Mouse (Mus musculus) large intestine, adult 2 months (tissue): ENCODE measurements around the gene Dhx30. TPM values are rescaled to one million over a fixed set of nuclear protein-coding genes. Genes with fewer than 3 reads are reported as not detected.
"Not testable (repeated sequence)": the region's sequence is repeated elsewhere in the genome, so short reads cannot be mapped to it uniquely, and the experiment has no call there.

Experiments
- DNase-seq: peaks from one replicate; pipeline ENCODE4 v3.0.0-alpha.2; 2012; ENCODE audit warnings: low read depth, low spot score
- WGBS: fragments of 180-500 bp; shearing (Covaris S2); methylation state at CpG from one replicate; pipeline ENCODE4 v1.1.7; 2018; 5-methylcytosine and 5-hydroxymethylcytosine counted together
- polyA plus RNA-seq: library from polyadenylated mRNA; depleted of rRNA; stranded (reverse); fragments of >200 nt; gene quantifications from 2 replicates; pipeline ENCODE4 v1.2.3, GENCODE M21; 2012; rRNA removed

Dhx30 gene
- 49.4 and 56.5 TPM in 2 replicates for polyA plus RNA-seq

DNA sequence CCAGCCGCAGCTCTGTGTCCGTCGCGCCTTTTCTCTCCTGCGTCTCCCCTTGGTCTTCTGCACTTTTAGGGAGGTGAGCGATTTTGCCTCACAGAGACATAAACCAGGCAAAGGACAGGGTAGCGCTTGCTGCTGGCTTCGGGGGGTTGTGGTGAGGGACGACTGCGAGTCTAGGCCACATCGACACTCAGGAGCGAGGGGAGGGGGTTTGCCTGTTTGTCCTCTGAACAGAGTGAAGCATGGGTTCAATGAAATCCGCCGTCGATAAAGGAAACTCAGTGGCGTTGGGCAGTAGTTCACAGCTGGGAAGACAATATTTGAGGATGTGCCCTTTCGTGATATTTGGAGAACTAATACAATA is at the start of gene Dhx30:
Dhx30 (minus strand) TSS at position 52 of the 361 bp plus-strand sequence.
- under 1% methylated on average over 17 of the region's 17 CpGs for WGBS
- no peak for DNase-seq

DNA sequence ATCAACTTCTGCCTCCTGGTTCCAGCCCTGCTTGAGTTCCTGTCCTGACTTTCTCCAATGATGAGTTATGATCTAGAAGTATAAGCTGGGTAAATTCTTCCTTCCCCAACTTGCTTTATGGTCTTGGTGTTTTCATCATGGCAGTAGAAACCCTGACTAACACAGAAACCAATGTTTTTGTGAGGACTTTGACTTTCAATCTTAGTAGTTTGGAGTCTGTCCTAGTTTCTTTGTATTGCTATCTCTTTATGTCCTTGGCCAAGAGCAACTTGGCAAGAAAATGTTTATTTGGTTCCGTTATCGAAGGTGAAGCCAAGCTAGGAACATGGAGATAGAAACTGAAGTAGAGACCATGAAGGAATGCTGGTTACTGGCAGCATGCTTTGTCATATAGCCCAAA is 45.4 kb upstream of the Dhx30 start:
- no peak for DNase-seq

GRCm38 (mm10) chr9:110162441-110162840 is 44.8 kb upstream of the Dhx30 start:
- no peak for DNase-seq
- WGBS = 79% methylated on average over 5 of the region's 5 CpGs

More for the DNA sequence above, 45.4 kb upstream of the Dhx30 start:
- WGBS = 67% methylated on average over 2 of the region's 2 CpGs

DNA sequence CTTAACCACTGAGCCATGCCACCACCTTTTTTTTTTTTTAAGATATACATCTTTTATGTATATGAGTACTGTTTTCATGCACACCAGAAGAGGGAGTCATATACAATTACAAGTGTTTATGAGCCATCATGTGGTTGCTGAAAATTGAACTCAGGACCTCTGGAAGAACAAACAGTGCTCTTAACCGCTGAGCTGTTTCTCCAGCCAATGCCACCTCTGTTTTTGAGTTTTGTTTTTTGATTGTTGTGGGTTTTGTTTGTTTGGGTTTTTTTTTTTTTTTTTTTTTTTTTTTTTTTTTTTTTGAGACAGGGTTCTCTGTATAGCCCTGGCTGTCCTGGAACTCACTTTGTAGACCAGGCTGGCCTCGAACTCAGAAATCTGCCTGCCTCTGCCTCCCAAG is 42.9 kb upstream of the Dhx30 start:
- 94% methylated on average over 2 of the region's 2 CpGs for WGBS
- not testable (repeated sequence) for DNase-seq

DNA sequence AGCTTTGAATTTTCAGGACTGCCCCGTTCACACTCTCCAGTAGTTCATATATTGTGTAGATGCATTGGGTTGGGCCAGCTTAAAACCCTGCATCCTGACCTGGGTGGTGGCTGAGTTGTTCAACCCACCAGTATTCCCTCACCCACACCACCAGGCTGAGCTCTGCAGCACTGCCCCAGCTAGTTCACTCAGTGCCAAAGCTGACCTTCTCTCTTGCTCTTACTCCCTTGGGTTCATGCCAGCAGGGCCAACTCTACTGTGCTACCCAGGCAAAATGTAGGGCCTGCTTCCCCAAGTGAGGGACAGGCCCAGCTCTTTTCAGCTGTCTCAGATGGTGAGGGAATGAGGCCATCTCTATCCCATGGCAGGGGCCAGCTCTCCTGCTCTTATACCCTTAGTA is 41.4 kb upstream of the Dhx30 start:
- WGBS = 91% methylated on average over 1 of the region's 1 CpGs

DNA sequence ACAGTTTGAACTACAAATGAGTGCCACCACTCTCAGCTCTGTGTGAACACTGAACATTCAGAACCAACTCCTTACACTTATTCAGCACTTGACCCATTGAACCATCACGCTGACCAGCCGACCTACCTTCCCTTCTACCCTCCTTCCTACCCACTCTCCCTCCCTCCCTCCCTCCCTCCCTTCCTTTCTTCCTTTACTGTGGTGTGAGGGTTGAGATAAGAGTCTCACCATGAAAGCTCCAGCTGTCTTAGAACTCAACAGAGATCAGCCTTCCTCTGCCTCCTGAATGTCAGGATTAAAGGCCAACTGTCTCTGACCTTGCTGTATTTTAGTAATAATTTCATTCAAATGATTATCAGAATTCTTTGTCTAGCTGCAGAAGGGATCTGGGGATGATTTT is 31.0 kb upstream of the Dhx30 start:
- 56% methylated on average over 2 of the region's 2 CpGs for WGBS
- no peak for DNase-seq

More for the DNA sequence above, 41.4 kb upstream of the Dhx30 start:
- no peak for DNase-seq

DNA sequence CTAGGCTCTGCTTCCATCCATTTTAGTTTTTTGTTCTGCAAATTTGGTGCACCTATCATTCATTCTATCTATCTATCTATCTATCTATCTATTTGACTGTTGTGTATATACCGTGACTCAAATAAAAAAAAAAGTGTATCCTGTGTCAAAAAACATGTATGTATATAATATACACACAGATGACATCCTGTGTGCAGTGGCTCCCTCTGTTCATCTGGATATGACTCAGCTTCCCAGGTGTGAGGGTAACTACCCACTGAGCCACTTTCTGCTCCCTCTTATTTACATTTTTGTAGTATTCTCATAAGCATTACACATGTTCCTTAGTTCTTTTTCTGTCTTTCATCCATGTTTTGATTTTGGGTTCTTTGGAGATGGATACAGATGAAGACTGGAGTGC is 24.5 kb upstream of the Dhx30 start:
- no peak for DNase-seq
- 90% methylated on average over 1 of the region's 1 CpGs for WGBS

DNA sequence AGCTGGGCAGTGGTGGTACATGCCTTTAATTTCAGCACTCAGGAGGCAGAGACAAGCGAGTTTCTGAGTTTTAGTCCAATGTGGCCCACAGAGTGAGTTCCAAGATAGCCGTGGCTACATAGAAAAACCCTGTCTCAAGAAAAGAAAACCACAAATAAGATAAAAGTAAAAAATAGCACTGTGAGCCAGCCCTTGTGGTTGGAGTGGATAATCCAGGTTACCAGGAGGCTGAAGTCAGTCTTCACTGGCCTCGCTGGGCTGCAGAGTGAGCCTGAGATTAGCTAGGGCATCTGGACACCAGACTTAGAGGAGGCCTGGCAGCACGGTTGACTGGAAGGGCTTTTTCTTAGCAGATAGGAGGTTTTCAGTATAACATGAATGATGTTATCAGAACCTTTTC is 21.5 kb upstream of the Dhx30 start:
- WGBS = 82% methylated on average over 4 of the region's 4 CpGs
- DNase-seq = no peak

GRCm38 (mm10) chr9:110134176-110134575 is 16.5 kb upstream of the Dhx30 start:
- WGBS = 76% methylated on average over 5 of the region's 5 CpGs
- no peak for DNase-seq

DNA sequence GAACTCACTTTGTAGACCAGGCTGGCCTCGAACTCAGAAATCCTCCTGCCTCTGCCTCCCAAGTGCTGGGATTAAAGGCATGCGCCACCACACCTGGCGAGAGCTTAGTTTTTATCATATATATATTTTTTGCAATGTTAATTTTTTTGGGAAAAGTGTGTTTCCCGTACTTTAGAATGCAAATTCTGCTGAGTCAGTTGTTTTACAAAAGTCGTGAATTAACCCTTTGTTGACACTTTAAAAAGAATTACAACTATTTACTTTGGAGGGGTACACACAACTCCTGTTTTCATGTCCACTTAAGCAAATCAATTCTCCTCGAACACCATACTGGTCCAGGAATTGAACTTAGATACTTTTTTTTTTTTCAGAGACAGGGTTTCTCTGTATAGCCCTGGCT is 15.3 kb upstream of the Dhx30 start:
- 39% methylated on average over 6 of the region's 6 CpGs for WGBS
- no peak for DNase-seq

GRCm38 (mm10) chr9:110132201-110132605 is 14.6 kb upstream of the Dhx30 start:
- WGBS = under 1% methylated on average over 37 of the region's 38 CpGs
- no peak for DNase-seq

DNA sequence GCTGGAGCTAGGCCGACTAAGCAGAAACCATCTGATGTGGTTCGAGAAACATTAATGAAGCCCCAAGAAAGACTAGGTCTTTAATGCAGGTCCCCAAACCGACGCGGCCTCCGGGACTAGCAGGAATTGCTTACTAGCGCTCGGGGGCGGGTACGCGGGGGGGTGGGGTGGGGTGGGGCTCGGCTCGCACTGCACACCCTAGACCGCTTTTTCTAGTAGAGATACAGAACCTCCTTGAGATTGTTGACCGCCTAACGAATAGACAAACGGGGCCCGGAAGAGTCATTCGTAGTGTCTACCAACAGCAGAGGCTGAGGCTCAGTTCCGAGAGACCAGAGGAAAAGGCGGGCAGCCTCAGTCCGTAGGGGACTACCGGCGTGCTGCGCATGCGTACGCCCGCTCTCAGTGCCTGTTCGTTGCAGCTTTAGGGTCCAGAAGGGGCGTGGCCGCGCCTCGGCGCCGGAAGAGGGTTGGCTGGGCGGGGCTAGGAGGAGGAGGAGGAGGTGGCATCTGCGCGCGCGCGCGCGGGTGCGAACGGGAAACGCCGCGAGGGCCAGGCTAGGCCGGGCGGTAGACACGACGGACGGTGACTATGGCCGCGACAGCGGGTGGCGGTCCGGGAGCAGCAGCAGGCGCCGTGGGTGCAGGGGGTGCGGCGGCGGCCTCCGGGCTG is 14.0 kb upstream of the Dhx30 start:
- peak; percentile 85 for DNase-seq
- WGBS = under 1% methylated on average over 57 of the region's 64 CpGs

DNA sequence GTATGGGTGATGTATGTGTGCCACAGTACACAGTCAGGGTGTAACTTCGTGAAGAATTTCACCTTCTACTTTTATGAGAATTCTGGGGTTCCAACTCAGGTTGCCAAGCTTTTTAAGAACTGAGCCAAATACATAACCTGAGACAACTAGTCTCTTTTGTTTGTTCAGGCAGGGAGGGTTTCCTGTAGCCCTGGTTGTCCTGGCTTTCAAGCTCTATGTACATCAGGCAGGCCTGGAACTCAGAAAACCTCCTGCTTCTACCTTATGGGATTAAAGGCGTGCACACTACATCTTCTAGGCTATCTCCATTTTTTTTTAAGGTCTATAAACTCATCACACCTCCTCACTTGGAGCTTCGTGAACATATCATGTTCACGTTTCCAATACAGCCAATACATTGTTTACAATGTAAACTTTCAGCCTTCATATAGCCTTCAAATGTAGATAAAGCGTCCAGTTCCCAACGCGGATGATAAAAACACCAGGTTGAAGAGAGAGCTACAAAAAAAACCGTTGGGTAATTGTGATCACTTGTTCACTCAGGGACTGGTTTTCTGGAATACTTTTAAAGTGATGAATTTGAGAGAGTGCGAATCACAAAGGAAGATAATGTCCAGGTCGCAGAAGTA is 13.4 kb upstream of the Dhx30 start:
- 4% methylated on average over 10 of the region's 10 CpGs for WGBS
- DNase-seq = no peak

DNA sequence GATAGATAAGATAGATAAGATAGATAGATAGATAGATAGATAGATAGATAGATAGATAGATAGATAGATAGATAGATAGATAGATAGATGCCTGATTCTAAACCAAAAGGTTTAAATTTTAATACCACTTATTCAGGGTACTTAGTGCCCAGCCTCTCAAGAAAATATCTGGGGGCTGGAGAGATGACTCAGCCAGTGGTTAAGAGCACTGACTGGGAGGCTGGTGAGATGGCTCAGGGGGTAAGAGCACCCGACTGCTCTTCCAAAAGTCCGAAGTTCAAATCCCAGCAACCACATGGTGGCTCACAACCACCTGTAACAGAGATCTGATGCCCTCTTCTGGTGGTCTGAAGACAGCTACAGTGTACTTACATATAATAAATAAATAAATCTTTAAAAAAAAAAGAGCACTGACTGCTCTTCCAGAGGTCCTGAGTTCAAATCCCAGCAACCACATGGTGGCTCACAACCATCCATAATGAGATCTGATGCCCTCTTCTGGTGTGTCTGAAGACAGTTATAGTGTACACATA is 6.4 kb upstream of the Dhx30 start:
- 38% methylated on average over 2 of the region's 2 CpGs for WGBS
- DNase-seq = not testable (repeated sequence)

GRCm38 (mm10) chr9:110123322-110123721 is 5.7 kb upstream of the Dhx30 start:
- no peak for DNase-seq
- 76% methylated on average over 2 of the region's 2 CpGs for WGBS

DNA sequence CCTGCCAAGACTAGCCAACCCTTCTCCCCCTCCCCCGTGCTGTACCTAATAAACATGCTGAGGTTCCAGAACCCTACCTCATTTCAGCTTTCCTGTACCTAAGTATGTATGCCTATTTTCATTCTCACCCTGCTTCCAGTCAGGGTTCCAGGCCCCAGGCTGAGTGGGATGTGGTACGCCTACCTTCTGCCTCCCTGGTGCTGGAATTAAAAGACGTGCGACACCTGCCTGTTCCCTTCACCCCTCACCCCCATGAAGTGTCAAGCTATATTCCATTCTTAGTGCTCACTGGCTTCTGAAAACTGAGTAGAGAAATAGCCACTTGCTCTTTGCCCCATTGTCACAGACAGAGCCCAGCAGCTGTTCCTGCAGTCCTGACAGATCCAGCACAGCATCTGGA is 3.8 kb upstream of the Dhx30 start:
- DNase-seq = no peak
- WGBS = 84% methylated on average over 4 of the region's 4 CpGs

- WGBS = 66% methylated on average over 1 of the region's 1 CpGs
- DNase-seq = no peak
Measured at GRCm38 (mm10) chr9:110118249-110118648, 619 bp upstream of the Dhx30 start.

- peak; percentile 68 for DNase-seq
- under 1% methylated on average over 79 of the region's 79 CpGs for WGBS
Measured at GRCm38 (mm10) chr9:110116977-110117778, 452 bp downstream of the Dhx30 start, which contains the start of gene Smarcc1. Gene Smarcc1, plus strand, starts transcription at chr9:110117708.

GRCm38 (mm10) chr9:110116353-110116976 is 1.2 kb downstream of the Dhx30 start:
- no peak for DNase-seq
- 15% methylated on average over 10 of the region's 10 CpGs for WGBS
